Mouse (Mus musculus) effector memory CD4-positive, alpha-beta T cell, adult 7 months (primary cell): ENCODE data around the gene Fam20b. TPM values are rescaled to one million over a fixed set of nuclear protein-coding genes. Genes with fewer than 3 reads are reported as not detected.

Source experiments
- polyA plus RNA-seq: library from polyadenylated mRNA; unstranded; fragments of 100-300 nt; shearing (Covaris generic); gene quantifications from one replicate; pipeline ENCODE4 v1.2.1, GENCODE M21; 2017

Fam20b gene
- 15.1 TPM for polyA plus RNA-seq

GRCm38 (mm10) chr1:156718950-156719805 is at the start of gene Fam20b:
Gene Fam20b (minus strand): TSS chr1:156719086.

GRCm38 (mm10) chr1:156674195-156675000 is 44.5 kb downstream of the Fam20b start, which contains the start of gene Tor3a:
Gene Tor3a (minus strand): TSS chr1:156674356.

Other genes with a start within 250 kb of the Fam20b start
- 31.1 TPM for gene Soat1, start 244.8 kb downstream of the Fam20b start, polyA plus RNA-seq
- gene Gm10031, start 195.1 kb downstream of the Fam20b start, polyA plus RNA-seq, result 1.2 TPM
- gene Abl2, start 160.3 kb downstream of the Fam20b start, polyA plus RNA-seq, result 6.9 TPM
- 29.5 TPM for gene Tor3a, start 44.7 kb downstream of the Fam20b start, polyA plus RNA-seq
- gene Angptl1, start 119.5 kb upstream of the Fam20b start, polyA plus RNA-seq, result 0.29 TPM
- 39.1 TPM for gene Ralgps2, start 220.5 kb upstream of the Fam20b start, polyA plus RNA-seq